Mouse (Mus musculus) C2C12 (cell line): Measurements from ENCODE around the gene Ptma. TPM values are rescaled to one million over a fixed set of nuclear protein-coding genes. Genes with fewer than 3 reads are reported as not detected.
A peak's percentile ranks its signal among the peaks of the same experiment; 100 is the strongest.

Source experiments
- H3K27me3 ChIP-seq: one replicate; pipeline ENCODE4 v1.6.1; 2011; ENCODE audit not compliant: control insufficient read depth, insufficient read depth, insufficient read length
- H3K36me3 ChIP-seq: one replicate; pipeline ENCODE4 v1.6.1; 2011; ENCODE audit not compliant: control insufficient read depth, insufficient read depth
- H3K4me3 ChIP-seq: one replicate; pipeline ENCODE4 v1.5.1; 2011; ENCODE audit warnings: mild to moderate bottlenecking, control low read depth; ENCODE audit not compliant: poor library complexity, insufficient read depth, severe bottlenecking
- H3K79me2 ChIP-seq: one replicate; pipeline ENCODE4 v1.6.1; 2011; ENCODE audit not compliant: control insufficient read depth, insufficient read depth
- H3K79me3 ChIP-seq: one replicate; pipeline ENCODE4 v1.6.1; 2011; ENCODE audit warnings: low read depth, control low read depth
- H3ac ChIP-seq: one replicate; pipeline ENCODE3; 2011; ENCODE audit warnings: low read depth; ENCODE audit not compliant: control insufficient read depth, insufficient read length
- CEBPB ChIP-seq: IDR thresholded peaks from one replicate; pipeline ENCODE4 v1.6.1; 2011; ENCODE audit warnings: low read depth, mild to moderate bottlenecking, control low read depth, moderate library complexity
- CTCF ChIP-seq: IDR thresholded peaks from one replicate; pipeline ENCODE4 v1.5.1; 2011; ENCODE audit not compliant: control insufficient read depth, insufficient read depth, insufficient read length
- FOSL1 ChIP-seq: IDR thresholded peaks from one replicate; pipeline ENCODE4 v1.8.0; 2011; ENCODE audit warnings: mild to moderate bottlenecking, low read length; ENCODE audit not compliant: poor library complexity, insufficient read depth, severe bottlenecking
- MAX ChIP-seq: IDR thresholded peaks from one replicate; pipeline ENCODE4 v1.6.1; 2011; ENCODE audit warnings: mild to moderate bottlenecking, control low read depth
- MYOD1 ChIP-seq: IDR thresholded peaks from one replicate; pipeline ENCODE4 v1.6.1; 2011; ENCODE audit warnings: low read depth; ENCODE audit not compliant: control insufficient read depth, insufficient read length
- MYOG ChIP-seq: IDR thresholded peaks from one replicate; pipeline ENCODE4 v1.6.1; 2011; ENCODE audit not compliant: control insufficient read depth, insufficient read length; ENCODE audit errors: extremely low read depth
- USF1 ChIP-seq: IDR thresholded peaks from one replicate; pipeline ENCODE4 v1.6.1; 2011; ENCODE audit warnings: low read depth, mild to moderate bottlenecking, control low read depth, moderate library complexity
- long read RNA-seq, 2 experiments: library from polyadenylated mRNA; unstranded; transcript quantifications; one replicate each; pipeline ENCODE4 v2.0.0; 2019 to 2020
- polyA plus RNA-seq: library from polyadenylated mRNA; unstranded; fragments of >200 nt; fragmentation: generic; extraction: Trizol; gene quantifications from one replicate; pipeline ENCODE4 v1.2.1, GENCODE M21; 2012; ENCODE audit warnings: missing spikeins

Ptma gene
- polyA plus RNA-seq, result 2,542 TPM
- long read RNA-seq, experiment 1, transcript Ptma-202 (4 exons, 768 nt), result minor isoform, 15 of 1,585 reads
- long read RNA-seq, experiment 1, transcript Ptma-201 (5 exons, 1,216 nt), result major isoform, 1,321 of 1,585 reads
- long read RNA-seq, experiment 1, partial matches to known transcripts, result 53 of 1,585 reads
- long read RNA-seq, experiment 1, other reads (novel, unspliced or antisense), result 196 of 1,585 reads
- long read RNA-seq, experiment 2, transcript Ptma-201 (5 exons, 1,216 nt), result major isoform, 1,214 of 1,258 reads
- long read RNA-seq, experiment 2, transcript Ptma-202 (4 exons, 768 nt), result minor isoform, 5 of 1,258 reads
- long read RNA-seq, experiment 2, partial matches to known transcripts, result 6 of 1,258 reads
- long read RNA-seq, experiment 2, other reads (novel, unspliced or antisense), result 33 of 1,258 reads

- Histone ChIP-seq H3ac (peak within 1 kb of the TSS; percentile 99), H3K36me3 (peaks cover 31% of the 10 kb centered on the region), H3K4me3 (peak within 1 kb of the TSS; percentile 98), H3K79me2 (peaks cover 46% of the 10 kb centered on the region), H3K79me3 (peaks cover 41% of the 10 kb centered on the region), H3K27me3 (no peaks in the 10 kb centered on the region)
- TF ChIP-seq FOSL1, result no peak
- TF ChIP-seq CEBPB, result no peak
- peak; percentile 71 for TF ChIP-seq MAX
Observed at GRCm38 (mm10) chr1:86526116-86526788, at the start of gene Ptma. Gene Ptma (plus strand): TSS chr1:86526726.

GRCm38 (mm10) chr1:86477738-86478285, 48.7 kb upstream of the Ptma start:
- Histone ChIP-seq H3ac (no peak overlapping the region), H3K79me2 (no peaks in the 10 kb centered on the region), H3K4me3 (no peak overlapping the region), H3K79me3 (no peaks in the 10 kb centered on the region), H3K27me3 (no peaks in the 10 kb centered on the region), H3K36me3 (no peaks in the 10 kb centered on the region)
- TF ChIP-seq CEBPB (no peak), FOSL1 (no peak), MYOD1 (no peak), MAX (no peak), MYOG (no peak), USF1 (no peak), CTCF (no peak)

- Histone ChIP-seq H3K79me3 (no peaks in the 10 kb centered on the region), H3K79me2 (no peaks in the 10 kb centered on the region), H3K4me3 (no peak overlapping the region), H3K36me3 (no peaks in the 10 kb centered on the region), H3K27me3 (no peaks in the 10 kb centered on the region), H3ac (no peak overlapping the region)
- TF ChIP-seq FOSL1 (no peak), USF1 (no peak)
Observed at GRCm38 (mm10) chr1:86479099-86479825, 47.3 kb upstream of the Ptma start.

GRCm38 (mm10) chr1:86480288-86480687, 46.2 kb upstream of the Ptma start:
- H3K36me3 ChIP-seq, result no peaks in the 10 kb centered on the region
- no peaks in the 10 kb centered on the region for H3K79me2 ChIP-seq
- H3K79me3 ChIP-seq, result no peaks in the 10 kb centered on the region
- H3K4me3 ChIP-seq, result no peak overlapping the region
- H3ac ChIP-seq, result no peak overlapping the region
- TF ChIP-seq MAX (no peak), CTCF (no peak), FOSL1 (no peak), CEBPB (no peak), MYOG (no peak)
- no peaks in the 10 kb centered on the region for H3K27me3 ChIP-seq

- H3K36me3 ChIP-seq, result no peaks in the 10 kb centered on the region
- no peaks in the 10 kb centered on the region for H3K79me3 ChIP-seq
- H3K4me3 ChIP-seq, result no peak overlapping the region
- no peaks in the 10 kb centered on the region for H3K79me2 ChIP-seq
- H3K27me3 ChIP-seq, result no peaks in the 10 kb centered on the region
- TF ChIP-seq FOSL1 (no peak), CTCF (no peak), USF1 (no peak), MYOG (no peak), MYOD1 (no peak), CEBPB (no peak), MAX (no peak)
- H3ac ChIP-seq, result no peak overlapping the region
Observed at GRCm38 (mm10) chr1:86480735-86481447, 45.6 kb upstream of the Ptma start.
